25 mouse cellular contexts compared by ENCODE assay signal in genomic region chr1:45826148-45826547, GRCm38 (mm10).
"Had no signal": no experiment of that assay in that cellular context is flagged by ENCODE, and none has a peak within 500 bp of the region (broad histone marks: within the 10 kb centered on the region; RNA-seq: fewer than 3 reads in every experiment).

No protein-coding gene starts in this region.

- ATAC-seq: inflammation-experienced regulatory T-cells, adult 6 months; intestine, embryonic 15.5 days; intestine, postnatal 0 days had no signal

- DNase-seq: gastrocnemius, adult 2 months; gastrocnemius, postnatal 10 days; gastrocnemius, postnatal 25 days; heart, adult 11 months; heart, postnatal 10 days; heart, postnatal 4 days; kidney, adult 18-20 months; kidney, adult 8-10 months; kidney, postnatal 10 days; kidney, postnatal 25 days; kidney, postnatal 4 days; liver; liver, embryonic 13.5 days had no signal

- H3K27ac ChIP-seq: gastrocnemius, adult 2 months; heart, embryonic 10.5 days; hindbrain, embryonic 10.5 days; hindbrain, embryonic 12.5 days; hindbrain, embryonic 14.5 days; intestine, embryonic 15.5 days; layer of hippocampus, adult 2 months; left cerebral cortex, adult 2 months; limb, embryonic 10.5 days; limb, embryonic 12.5 days; liver, embryonic 13.5 days had no signal

- H3K27me3 ChIP-seq: heart, embryonic 12.5 days; hindbrain, embryonic 12.5 days; intestine, embryonic 15.5 days; limb, embryonic 12.5 days; liver, embryonic 13.5 days had no signal

- H3K4me3 ChIP-seq: gastrocnemius, adult 2 months; heart, embryonic 10.5 days; heart, embryonic 12.5 days; hindbrain, embryonic 10.5 days; hindbrain, embryonic 12.5 days; intestine, embryonic 15.5 days; layer of hippocampus, adult 2 months; left cerebral cortex, adult 2 months; limb, embryonic 10.5 days; limb, embryonic 12.5 days; liver, embryonic 13.5 days had no signal

- H3K4me1 ChIP-seq: heart, embryonic 10.5 days; heart, embryonic 12.5 days; hindbrain, embryonic 10.5 days; hindbrain, embryonic 12.5 days; intestine, embryonic 15.5 days; limb, embryonic 10.5 days; limb, embryonic 12.5 days had no signal

- H3K9ac ChIP-seq: heart, embryonic 12.5 days; hindbrain, embryonic 12.5 days; hindbrain, embryonic 14.5 days; intestine, embryonic 15.5 days; limb, embryonic 12.5 days; liver, embryonic 13.5 days had no signal
